Mouse (Mus musculus) thymus, postnatal 14 days (tissue): ENCODE measurements around the gene Il12rb1.

ENCODE experiments used
- DNase-seq: peaks from one replicate; pipeline ENCODE4 v3.0.0; 2021

Il12rb1 gene

GRCm38 (mm10) chr8:70833018-70833482 is 24.8 kb downstream of the Il12rb1 start:
- DNase-seq: peak; percentile 58

- DNase-seq: no peak
These were observed 25.3 kb downstream of the Il12rb1 start for GRCm38 (mm10) chr8:70833520-70833919.

GRCm38 (mm10) chr8:70834071-70834470 is 25.8 kb downstream of the Il12rb1 start:
- DNase-seq: no peak

GRCm38 (mm10) chr8:70836666-70837065 is 28.4 kb downstream of the Il12rb1 start:
- no peak for DNase-seq

- DNase-seq: no peak
These were observed 30.6 kb downstream of the Il12rb1 start for GRCm38 (mm10) chr8:70838654-70839407.

GRCm38 (mm10) chr8:70839408-70840351 is 31.4 kb downstream of the Il12rb1 start, which contains the start of gene Arrdc2:
Gene Arrdc2, minus strand, starts transcription at chr8:70839720.
- DNase-seq: peak; percentile 99

GRCm38 (mm10) chr8:70840590-70840989 is 32.3 kb downstream of the Il12rb1 start:
- DNase-seq: peak; percentile 30

- peak; percentile 92 for DNase-seq
These were observed 33.2 kb downstream of the Il12rb1 start for GRCm38 (mm10) chr8:70841147-70842072.

GRCm38 (mm10) chr8:70842484-70842883 is 34.2 kb downstream of the Il12rb1 start:
- no peak for DNase-seq

- DNase-seq: no peak
These were observed 35.0 kb downstream of the Il12rb1 start for GRCm38 (mm10) chr8:70843214-70843773.

GRCm38 (mm10) chr8:70843941-70844340 is 35.7 kb downstream of the Il12rb1 start:
- no peak for DNase-seq

GRCm38 (mm10) chr8:70844523-70844922 is 36.3 kb downstream of the Il12rb1 start:
- peak; percentile 92 for DNase-seq

- no peak for DNase-seq
These were observed 36.9 kb downstream of the Il12rb1 start for GRCm38 (mm10) chr8:70845108-70845507.

GRCm38 (mm10) chr8:70846371-70847154 is 38.3 kb downstream of the Il12rb1 start:
- DNase-seq: peak; percentile 74

- DNase-seq: no peak
These were observed 41.2 kb downstream of the Il12rb1 start for GRCm38 (mm10) chr8:70849333-70849990.

GRCm38 (mm10) chr8:70850132-70850845 is 42.0 kb downstream of the Il12rb1 start:
- no peak for DNase-seq

GRCm38 (mm10) chr8:70850947-70851346 is 42.7 kb downstream of the Il12rb1 start:
- DNase-seq: no peak

- no peak for DNase-seq
These were observed 43.6 kb downstream of the Il12rb1 start for GRCm38 (mm10) chr8:70851837-70852236.

GRCm38 (mm10) chr8:70852595-70853231 is 44.5 kb downstream of the Il12rb1 start:
- DNase-seq: no peak
